ENCODE assay signal across 11 mouse cellular contexts in genomic region chr6:145379175-145379574, GRCm38 (mm10).
DNase-seq lines count a peak whose midpoint lies in the region; ATAC-seq lines count a peak whose summit lies in the region.
"Had no signal": no experiment of that assay in that cellular context is flagged by ENCODE, and none has a peak within 500 bp of the region (broad histone marks: within the 10 kb centered on the region; RNA-seq: fewer than 3 reads in every experiment).

No protein-coding gene starts in this region.

- H3K27me3 ChIP-seq in heart, embryonic 10.5 days (ENCODE audit: insufficient read depth, poor library complexity, severe bottlenecking) = peaks cover 8% of the 10 kb centered on the region
- H3K27me3 ChIP-seq in forebrain, embryonic 11.5 days (ENCODE audit: control insufficient read depth, insufficient read depth, low read length) = no peaks in the 10 kb centered on the region
- H3K27me3 ChIP-seq: liver, embryonic 15.5 days had no signal

- peaks cover 20% of the 10 kb centered on the region for H3K4me1 ChIP-seq in heart, embryonic 10.5 days
- H3K4me1 ChIP-seq in forebrain, embryonic 11.5 days (replicated peaks; ENCODE audit: control insufficient read depth, insufficient read depth, low read length) = 0 out of 2 replicates have a peak, but pooled peaks cover 3% of the 10 kb centered on the region
- H3K4me1 ChIP-seq: liver, embryonic 15.5 days had no signal

- peak; percentile 82 for ATAC-seq in forebrain, embryonic 11.5 days (replicated peaks; ENCODE audit: low FRiP score)

- H3K4me2 ChIP-seq in forebrain, embryonic 11.5 days (ENCODE audit: low read depth, low read length, severe bottlenecking) = no peak overlapping the region
- H3K4me2 ChIP-seq: heart, embryonic 15.5 days; liver, embryonic 15.5 days had no signal

- H3K27ac ChIP-seq in heart, embryonic 10.5 days = peak overlapping the region; percentile 62
- no peak overlapping the region; the same call in 1 of the 2 replicates for H3K27ac ChIP-seq in forebrain, embryonic 11.5 days (ENCODE audit: low read depth, low read length)
- H3K27ac ChIP-seq: heart, embryonic 15.5 days; liver, embryonic 15.5 days had no signal

- no peaks in the 10 kb centered on the region for H3K9me3 ChIP-seq in heart, embryonic 10.5 days
- no peaks in the 10 kb centered on the region for H3K9me3 ChIP-seq in forebrain, embryonic 11.5 days (ENCODE audit: control insufficient read depth, low read length)
- H3K9me3 ChIP-seq: heart, embryonic 15.5 days; liver, embryonic 15.5 days had no signal

- H3K9ac ChIP-seq in forebrain, embryonic 11.5 days (ENCODE audit: low read length) = no peak overlapping the region
- H3K9ac ChIP-seq: heart, embryonic 15.5 days; liver, embryonic 15.5 days had no signal

- H3K36me3 ChIP-seq in heart, embryonic 10.5 days = no peaks in the 10 kb centered on the region
- no peaks in the 10 kb centered on the region for H3K36me3 ChIP-seq in forebrain, embryonic 11.5 days (ENCODE audit: control insufficient read depth, insufficient read depth, low read length)
- H3K36me3 ChIP-seq: heart, embryonic 15.5 days; liver, embryonic 15.5 days had no signal

- H3K4me3 ChIP-seq in heart, embryonic 10.5 days = no peak overlapping the region
- H3K4me3 ChIP-seq in forebrain, embryonic 11.5 days (ENCODE audit: low read depth, low read length) = no peak overlapping the region
- H3K4me3 ChIP-seq: heart, embryonic 15.5 days; liver, embryonic 15.5 days had no signal

- DNase-seq in heart, embryonic 10.5 days (ENCODE audit: low spot score) = no peak
- DNase-seq in heart, postnatal 25 days (ENCODE audit: low spot score) = no peak
- peak; percentile 90 for DNase-seq in A20 (ENCODE audit: low read depth, low spot score)
- peak; percentile 67 for DNase-seq in forebrain, embryonic 11.5 days (ENCODE audit: low spot score)
- DNase-seq in lung, adult 18-20 months = peak; percentile 39 to 44
- no peak for DNase-seq in layer of hippocampus, postnatal 36 days
- DNase-seq in adrenal gland, postnatal 10 days = no peak
- DNase-seq in cerebellum, adult 9-10 months = no peak
- DNase-seq: cerebellum, postnatal 25 days had no signal

- WGBS in heart, embryonic 10.5 days = 36% methylated on average over 6 of the region's 6 CpGs
- WGBS in forebrain, embryonic 11.5 days = 18% methylated on average over 6 of the region's 6 CpGs

- intact Hi-C loops in heart, postnatal 25 days (cut with DNase I) = no loop called here

Comparison
In these comparisons a context has a peak if more than half of its experiments do, and no peak if none do; other contexts are left out.
1. DNase-seq: peak in A20 (single experiment), forebrain, embryonic 11.5 days (single experiment) and lung, adult 18-20 months (2 of 2); none in heart, embryonic 10.5 days (single experiment), heart, postnatal 25 days (single experiment), layer of hippocampus, postnatal 36 days (0 of 2), adrenal gland, postnatal 10 days (single experiment) and cerebellum, adult 9-10 months (single experiment).